In the genomic region with DNA sequence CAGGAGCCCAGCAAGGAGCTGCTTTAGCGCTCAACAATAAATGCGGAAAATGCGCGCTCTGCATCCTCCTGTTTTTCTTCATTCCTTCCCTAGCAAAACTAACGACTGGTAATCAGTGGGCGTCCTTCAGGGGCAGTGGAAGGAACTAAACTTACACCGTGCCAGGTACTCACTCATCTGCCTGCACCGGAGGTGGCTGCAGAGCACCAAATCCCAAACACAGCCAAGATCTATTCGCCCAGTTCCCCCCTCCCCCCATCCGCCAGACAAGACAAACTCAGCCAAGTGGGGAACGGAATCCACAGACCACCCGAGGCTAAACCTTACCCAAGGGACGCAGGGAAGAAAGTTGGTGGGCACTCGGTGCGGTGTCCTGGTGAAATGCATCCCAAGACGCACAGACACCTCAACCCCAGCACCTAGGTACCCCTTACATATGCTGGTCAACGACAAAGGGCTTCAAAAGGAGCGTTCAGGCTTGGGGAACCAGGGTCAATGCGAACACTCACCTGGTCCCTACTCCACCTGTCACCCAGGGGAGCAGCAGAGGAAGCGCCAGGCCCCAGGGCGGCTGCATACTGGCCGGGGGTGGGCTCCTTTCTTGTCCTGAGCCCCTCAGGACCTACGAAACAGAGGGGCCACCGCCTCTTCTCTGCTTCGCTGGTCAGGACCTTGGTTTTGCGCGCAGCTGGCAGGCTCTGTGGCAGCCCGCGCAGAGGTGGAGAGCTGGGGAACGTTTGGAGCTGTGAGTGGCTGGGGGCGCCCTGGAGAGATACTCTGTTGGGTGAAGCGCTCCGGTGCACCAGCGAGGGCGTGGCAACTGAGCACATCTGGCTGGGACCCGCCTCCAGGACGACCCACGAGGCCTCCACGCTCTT, we compare ENCODE assay signal across 8 mouse cellular contexts. TPM values are rescaled to one million over a fixed set of nuclear protein-coding genes. Genes with fewer than 3 reads are reported as not detected.
A peak's percentile ranks its signal among the peaks of the same experiment; 100 is the strongest.
DNase-seq lines count a peak whose midpoint lies in the region; ATAC-seq lines count a peak whose summit lies in the region.

A gene (minus strand): TSS at position 774 of the 878 bp plus-strand sequence.

- peak within 1 kb of the TSS; percentile 30; the same call in 1 of the 2 replicates for H3K9ac ChIP-seq in heart, embryonic 12.5 days

- no peak within 1 kb of the TSS for H3K27ac ChIP-seq in heart, embryonic 12.5 days (ENCODE audit: poor library complexity, severe bottlenecking)

- WGBS in heart, embryonic 12.5 days, result 13% methylated on average over 38 of the region's 39 CpGs

- intact Hi-C loops in heart, postnatal 25 days (cut with DNase I), result no loop called here

- no peak for DNase-seq in heart, postnatal 25 days (ENCODE audit: low spot score)
- peak; percentile 47 for DNase-seq in adrenal gland, postnatal 25 days
- peak in 1 of 2 experiments; percentile 14 for DNase-seq in gastrocnemius, postnatal 4 days (ENCODE audit: low spot score in 2 of 2)
- peak; percentile 5 to 29 for DNase-seq in kidney, postnatal 36 days
- DNase-seq in mesoderm, embryonic 11.5 days (ENCODE audit: low read depth, low spot score), result peak; percentile 4
- DNase-seq in spleen, postnatal 10 days (ENCODE audit: low spot score in 2 of 2), result peak; percentile 4 to 56
- DNase-seq in layer of hippocampus, adult 18-20 months (ENCODE audit: low spot score in 2 of 2), result no peak

- H3K4me3 ChIP-seq in heart, embryonic 12.5 days, result peak within 1 kb of the TSS; percentile 45

- peak within 1 kb of the TSS; percentile 83 for H3K4me2 ChIP-seq in heart, embryonic 12.5 days

- H3K4me1 ChIP-seq in heart, embryonic 12.5 days (replicated peaks), result no peaks in the 10 kb centered on the region

- peaks cover 23% of the 10 kb centered on the region for H3K27me3 ChIP-seq in heart, embryonic 12.5 days (replicated peaks)

- H3K36me3 ChIP-seq in heart, embryonic 12.5 days, result no peaks in the 10 kb centered on the region

- no peaks in the 10 kb centered on the region for H3K9me3 ChIP-seq in heart, embryonic 12.5 days (replicated peaks)

- ATAC-seq in heart, embryonic 12.5 days (ENCODE audit: insufficient number of reproducible peaks, low FRiP score), result no peak

RNA-seq across cellular contexts. Expression of the gene that starts here (rescaled TPM):
- polyA plus RNA-seq in heart, embryonic 12.5 days (2016; fragmentation: Nextera tagmentation; extraction: Ambion mirVana), result 4.8 and 4.9 TPM in 2 replicates
- under 1 TPM; 0.18 to 0.59 TPM for total RNA-seq in heart, postnatal 25 days (2021)
- 23.9 and 24.9 TPM in 2 replicates for total RNA-seq in adrenal gland, postnatal 25 days (2021)
- total RNA-seq in gastrocnemius, postnatal 4 days (2021), result 10 to 100 TPM; 19.5 to 23.9 TPM
- total RNA-seq in layer of hippocampus, adult 18-20 months (2021), result 1 to 10 TPM; 4.3 to 4.7 TPM

Comparison
In these comparisons a context has a peak if more than half of its experiments do, and no peak if none do; other contexts are left out.
1. DNase-seq: peak in adrenal gland, postnatal 25 days (single experiment), kidney, postnatal 36 days (2 of 2), mesoderm, embryonic 11.5 days (single experiment) and spleen, postnatal 10 days (2 of 2); none in heart, postnatal 25 days (single experiment) and layer of hippocampus, adult 18-20 months (0 of 2).